Mouse (Mus musculus) yolk sac, embryonic 10.5 days (tissue): ENCODE data around the gene Pi16.

Source experiments
- DNase-seq: peaks from one replicate; pipeline ENCODE4 v3.0.0-alpha.2; 2017; ENCODE audit warnings: low spot score

The Pi16 gene

DNA sequence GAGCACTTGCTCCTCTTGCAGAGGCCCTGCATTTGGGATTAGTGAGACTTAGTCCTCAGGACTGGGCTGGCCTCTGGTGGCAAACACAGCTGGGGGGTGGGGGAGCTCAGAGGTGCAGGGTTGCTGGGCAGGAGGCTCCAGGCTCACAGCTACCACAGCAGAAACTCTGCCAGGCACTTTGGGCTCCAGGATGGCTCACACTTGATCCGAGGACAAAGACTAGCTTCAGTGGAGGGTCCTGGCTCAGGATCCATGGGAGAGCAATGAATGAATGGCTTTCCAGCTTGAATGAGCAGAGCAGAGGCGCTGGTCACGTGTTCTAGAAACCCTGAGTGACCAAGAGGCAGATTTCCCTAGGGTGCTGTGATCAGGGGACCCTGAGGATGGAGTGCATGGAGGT, 41.4 kb downstream of the Pi16 start:
- DNase-seq, result no peak

DNA sequence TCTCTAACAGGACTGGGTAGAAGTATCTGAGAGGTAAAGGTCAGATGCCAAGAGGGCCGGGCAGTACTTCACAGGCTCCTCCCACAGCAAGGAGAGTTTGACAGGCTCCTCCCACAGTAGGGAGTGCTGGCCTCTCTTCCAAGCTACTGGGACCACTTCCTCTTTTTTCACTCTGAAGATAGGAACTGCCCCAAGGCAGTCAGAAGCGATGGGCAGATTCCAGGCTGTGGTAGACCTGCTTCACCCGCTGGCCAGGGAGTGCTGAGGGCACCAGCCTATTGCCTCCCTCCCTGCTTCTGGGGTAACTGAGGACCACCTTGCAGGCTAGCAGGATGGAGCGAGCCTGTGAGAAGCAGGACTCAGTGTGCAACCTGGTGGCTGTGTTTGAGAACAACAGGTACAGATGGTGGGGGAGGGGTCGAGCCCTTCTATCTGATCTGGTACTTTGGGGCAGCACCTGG, 43.3 kb downstream of the Pi16 start, which contains the start of gene Fgd2:
Gene Fgd2 (plus strand): TSS at position 154 of the 461 bp plus-strand sequence.
- no peak for DNase-seq

DNA sequence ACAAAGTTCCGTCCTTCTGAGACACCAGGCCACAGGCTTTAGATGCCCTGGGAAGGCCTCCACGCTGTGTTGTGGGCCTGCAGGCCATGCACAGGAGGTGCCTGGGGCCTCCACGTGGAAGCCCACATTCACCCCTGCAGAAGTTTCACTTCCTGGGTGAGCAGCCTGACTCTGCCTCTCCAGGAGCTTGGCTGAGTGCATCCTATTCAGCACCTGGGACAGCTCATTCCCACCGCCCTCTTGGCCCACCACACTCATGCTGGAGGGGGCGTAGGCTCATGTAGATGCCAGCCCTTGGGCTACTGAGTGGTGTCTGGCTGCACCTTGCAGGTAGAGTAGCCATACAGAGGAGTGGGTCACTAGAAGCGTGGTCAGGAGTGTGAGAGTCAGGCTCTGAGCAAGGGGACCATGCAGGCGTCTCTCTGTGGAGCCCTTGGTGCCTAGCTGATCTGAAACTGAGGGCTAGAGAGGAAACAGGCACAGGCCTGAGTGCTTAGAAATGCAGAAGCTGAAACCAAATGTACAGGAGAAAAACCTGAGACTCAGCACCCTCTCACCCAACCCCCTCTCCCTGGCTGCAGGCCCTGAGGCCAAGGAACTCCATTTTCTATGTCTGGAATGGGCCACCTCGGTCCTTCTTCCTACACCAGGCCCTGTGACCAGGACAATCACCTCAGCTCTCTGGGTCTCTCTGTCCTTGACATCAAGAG, 44.7 kb downstream of the Pi16 start:
- no peak for DNase-seq

DNA sequence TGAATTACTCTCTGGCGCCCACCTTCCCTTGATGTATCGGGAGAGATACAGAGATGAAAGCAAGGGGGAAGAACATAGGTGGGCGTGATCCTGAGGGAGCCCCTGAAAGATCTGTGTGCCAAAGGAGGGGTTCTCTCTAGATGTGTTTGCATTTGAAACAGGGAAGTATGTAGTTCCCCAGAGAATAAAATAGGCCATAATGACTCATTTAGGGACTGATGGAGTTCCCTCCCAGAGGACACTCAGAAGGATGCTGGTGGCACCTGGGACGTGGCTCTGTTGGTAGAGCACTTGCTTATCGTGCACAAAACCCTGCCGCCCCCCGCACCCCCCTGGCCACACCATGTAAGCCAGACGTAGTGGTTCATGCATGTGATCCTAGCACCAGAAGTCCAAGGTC, 45.6 kb downstream of the Pi16 start:
- DNase-seq, result no peak

DNA sequence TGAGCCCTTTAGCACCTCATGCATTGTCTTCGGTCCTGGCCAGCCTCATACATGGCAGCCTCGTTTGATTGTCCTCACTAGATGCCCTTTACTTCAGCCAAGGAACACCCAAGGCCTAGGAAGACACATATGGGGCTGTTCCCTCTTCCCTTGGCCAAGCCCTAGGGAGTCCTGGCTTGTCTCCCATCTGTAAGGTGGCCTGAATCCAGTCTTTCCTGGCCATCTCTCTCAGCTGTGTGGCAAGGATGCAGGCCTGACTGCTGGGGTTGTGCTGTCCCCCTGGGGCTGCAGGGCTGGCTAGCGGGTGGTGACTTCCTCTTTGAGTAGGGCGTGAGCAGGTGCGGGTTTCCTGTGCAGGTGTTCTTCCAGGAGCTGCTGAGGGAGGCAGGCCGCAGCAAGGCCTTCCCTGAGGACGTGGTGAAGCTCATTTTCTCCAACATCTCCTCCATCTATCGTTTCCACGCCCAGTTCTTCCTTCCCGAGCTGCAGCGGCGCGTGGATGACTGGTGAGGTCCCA, 47.7 kb downstream of the Pi16 start:
- DNase-seq, result no peak

DNA sequence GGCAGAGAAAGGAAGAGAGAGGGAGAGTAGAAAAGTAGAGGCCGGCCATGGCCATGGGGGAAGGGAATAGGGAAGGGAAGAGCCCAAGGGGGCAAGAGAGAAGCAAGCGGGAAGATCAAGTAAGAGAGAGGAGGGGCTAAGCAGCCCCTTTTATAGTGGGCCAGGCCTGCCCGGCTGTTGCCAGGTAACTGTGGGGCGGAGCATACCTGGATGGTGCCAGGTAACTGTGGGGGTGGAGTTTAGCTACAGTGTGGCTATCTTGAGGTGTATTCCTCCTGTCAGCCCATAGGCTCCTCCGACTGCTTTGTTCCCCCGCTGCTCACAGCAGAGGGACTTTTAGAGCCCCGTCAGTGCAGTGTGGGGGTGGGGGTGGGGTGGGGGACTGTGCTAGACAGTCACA, 51.2 kb downstream of the Pi16 start:
- DNase-seq, result no peak

DNA sequence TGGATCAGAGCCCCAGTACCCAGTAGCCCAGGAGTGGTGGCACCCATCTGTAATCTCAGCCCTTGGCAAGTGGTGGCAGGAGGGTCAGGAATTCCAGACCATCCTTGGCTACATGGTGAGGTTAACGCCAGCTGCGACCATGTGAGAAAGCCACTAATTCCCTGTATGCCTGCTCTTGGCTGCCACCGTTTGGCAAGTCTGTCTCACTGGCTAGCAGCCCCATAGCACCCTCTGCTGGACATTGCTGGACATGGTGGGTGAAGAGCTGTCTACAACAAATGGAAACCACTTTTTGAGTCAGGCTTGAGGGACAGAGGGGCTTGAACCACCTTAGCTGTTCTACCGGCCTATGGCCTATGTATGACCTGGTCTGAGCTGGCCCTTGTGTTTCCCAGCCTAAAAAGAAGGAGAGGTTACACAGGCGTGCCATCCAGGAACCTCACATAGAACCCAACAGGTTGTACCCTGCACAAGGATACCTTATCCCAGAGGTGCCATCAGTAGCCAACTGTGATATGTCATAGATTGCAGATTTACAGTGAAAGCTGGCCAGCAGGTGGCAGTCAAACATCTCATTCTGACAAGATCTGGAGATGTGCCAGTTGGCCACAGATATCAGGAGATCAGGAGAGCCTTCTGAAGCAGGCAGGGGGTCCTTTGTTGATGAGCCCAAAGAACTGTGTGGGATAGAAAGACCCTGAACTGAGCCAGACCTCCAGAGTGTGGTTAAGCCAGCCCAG, 53.7 kb downstream of the Pi16 start:
- peak; percentile 81 for DNase-seq

DNA sequence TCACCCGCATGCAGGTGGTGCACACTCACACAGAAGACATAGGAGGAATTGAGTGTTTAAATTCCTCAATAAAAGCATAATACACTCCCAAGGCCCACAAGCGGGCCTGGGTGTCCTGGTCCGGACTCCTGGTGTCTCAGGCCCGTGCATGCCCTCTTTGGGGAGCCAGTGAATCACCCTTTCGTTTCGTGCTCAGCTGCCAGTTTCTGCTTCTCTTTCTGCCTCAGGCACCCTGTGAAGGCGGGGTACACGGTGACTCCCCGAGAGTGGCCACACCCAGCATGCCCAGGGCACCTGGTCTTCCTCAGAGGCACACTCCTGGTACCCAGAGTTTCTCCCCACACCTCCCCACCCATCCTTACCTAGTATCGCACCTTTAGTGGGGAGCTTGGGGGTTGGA, 58.4 kb downstream of the Pi16 start:
- DNase-seq, result no peak

DNA sequence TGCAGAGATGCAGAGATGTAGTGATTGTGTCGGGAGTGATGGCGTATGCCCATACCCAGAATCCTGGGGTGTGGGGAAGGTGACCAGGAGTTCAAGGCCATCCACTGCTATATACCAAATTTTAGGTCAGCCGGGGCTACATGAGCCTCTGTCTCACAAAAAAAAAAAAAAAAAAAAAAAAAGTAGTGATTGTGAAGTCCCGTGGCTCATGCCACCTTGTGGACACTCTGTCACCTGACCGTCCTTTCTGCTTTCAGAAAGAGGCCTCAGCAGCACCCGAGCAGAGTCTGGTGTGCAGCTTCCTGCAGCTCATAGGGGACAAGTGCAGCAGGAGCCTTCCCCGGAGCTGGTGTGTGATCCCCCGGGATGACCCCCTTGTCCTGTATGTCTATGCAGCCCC, 60.6 kb downstream of the Pi16 start:
- DNase-seq, result no peak
